Mouse (Mus musculus) small intestine, adult 10 weeks (tissue): Measurements from ENCODE around the gene Gpr21. TPM values are rescaled to one million over a fixed set of nuclear protein-coding genes. Genes with fewer than 3 reads are reported as not detected.

Experiments used
- polyA plus RNA-seq: library from polyadenylated mRNA; stranded (reverse); fragments of 350-450 nt; fragmentation: Illumina TruSeq; extraction: RNeasy Lipid Tissue Mini Kit (QIAGEN cat#74804); gene quantifications from one replicate; pipeline ENCODE4 v1.2.3, GENCODE M21; 2014; ENCODE audit warnings: low replicate concordance

Gpr21 gene
- polyA plus RNA-seq: 0.41 TPM

GRCm38 (mm10) chr2:37516030-37516710, at the start of gene Gpr21:
Gene Gpr21, plus strand, starts transcription at chr2:37516332.

Other genes starting within 250 kb of the Gpr21 start
- gene Olfr368, start 189.8 kb upstream of the Gpr21 start, polyA plus RNA-seq: not detected
- 80.2 TPM for gene Pdcl, start 157.0 kb upstream of the Gpr21 start, polyA plus RNA-seq
- 47.6 TPM for gene Rc3h2, start 93.4 kb upstream of the Gpr21 start, polyA plus RNA-seq
- gene Zbtb26, start 73.2 kb upstream of the Gpr21 start, polyA plus RNA-seq: 15.1 TPM
- 64.6 TPM for gene Zbtb6, start 73.2 kb upstream of the Gpr21 start, polyA plus RNA-seq
- gene Rabgap1, start 73.1 kb upstream of the Gpr21 start, polyA plus RNA-seq: 24.1 TPM
- 153 TPM for gene Strbp, start 187.5 kb downstream of the Gpr21 start, polyA plus RNA-seq